Mouse (Mus musculus): ENCODE results near the gene Myo18a. TPM values are rescaled to one million over a fixed set of nuclear protein-coding genes. Genes with fewer than 3 reads are reported as not detected.

The Myo18a gene
- total RNA-seq, 2 experiments from 2014 or later: 53.9 to 80.1 TPM

DNA sequence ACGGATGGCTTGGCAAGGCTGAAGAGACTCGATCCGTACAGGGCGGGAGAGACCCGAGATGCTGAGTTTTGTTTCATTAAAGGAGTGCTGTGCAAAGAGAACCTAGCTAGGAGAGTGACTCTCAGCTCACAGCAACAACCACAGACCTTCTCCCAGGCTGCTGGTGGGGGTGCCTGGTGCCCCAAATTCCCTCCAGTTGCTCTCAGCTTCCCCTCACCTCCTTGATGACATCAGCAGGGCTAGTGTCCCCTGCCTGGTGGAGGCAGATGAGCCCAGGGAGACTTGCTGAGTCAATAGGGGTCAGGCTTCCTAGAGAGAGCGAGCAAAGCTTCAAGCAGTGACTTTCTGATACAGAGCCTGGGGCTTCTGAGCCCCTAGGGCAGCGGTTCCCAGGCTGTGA is 109.6 kb downstream of the Myo18a start:
- no peak for DNase-seq

GRCm38 (mm10) chr11:77873116-77873515 is 110.1 kb downstream of the Myo18a start:
- no peak for DNase-seq

- no peak for DNase-seq
Measured at GRCm38 (mm10) chr11:77874685-77875231, 111.7 kb downstream of the Myo18a start.

DNA sequence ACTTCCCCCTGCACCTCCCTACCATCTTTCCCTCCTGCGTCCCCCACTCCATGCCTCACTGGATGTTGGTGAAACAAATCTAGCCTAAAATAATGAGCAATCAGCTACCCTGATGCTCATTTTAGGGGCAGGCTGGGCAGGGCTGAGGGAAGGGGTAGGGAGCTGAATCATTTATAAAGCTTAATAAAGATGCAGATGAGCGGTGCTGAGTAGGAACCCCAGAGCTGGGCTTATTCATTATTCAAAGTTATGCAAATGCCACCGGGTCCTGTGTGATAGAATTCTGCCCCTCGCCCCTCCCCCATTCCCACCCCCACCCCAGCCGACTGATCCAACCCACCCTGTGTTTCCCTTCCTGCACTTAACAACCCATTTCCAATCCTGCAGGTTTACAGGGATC is 112.2 kb downstream of the Myo18a start:
- DNase-seq: no peak

- no peak for DNase-seq
Measured at GRCm38 (mm10) chr11:77875847-77876759, 113.1 kb downstream of the Myo18a start.

DNA sequence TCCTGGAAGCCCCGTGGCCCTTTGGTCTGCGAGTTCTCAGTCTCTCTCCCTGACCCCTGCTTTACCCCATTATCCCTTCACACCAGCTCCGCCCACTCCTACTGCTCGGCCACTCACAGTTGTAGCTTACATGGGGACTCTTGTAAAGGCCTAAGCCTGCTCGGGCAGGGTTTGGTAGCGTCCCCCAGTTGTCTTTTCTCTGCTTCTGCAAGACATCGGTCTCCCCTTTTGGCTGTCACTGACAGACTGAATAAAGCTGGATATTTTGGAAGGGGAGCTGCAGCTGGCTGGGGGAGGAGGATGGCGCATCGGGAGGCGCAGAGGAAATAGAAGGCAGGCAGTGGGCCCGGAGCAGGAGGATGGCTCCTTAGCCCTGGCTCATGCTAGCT is 113.7 kb downstream of the Myo18a start:
- DNase-seq: no peak

DNA sequence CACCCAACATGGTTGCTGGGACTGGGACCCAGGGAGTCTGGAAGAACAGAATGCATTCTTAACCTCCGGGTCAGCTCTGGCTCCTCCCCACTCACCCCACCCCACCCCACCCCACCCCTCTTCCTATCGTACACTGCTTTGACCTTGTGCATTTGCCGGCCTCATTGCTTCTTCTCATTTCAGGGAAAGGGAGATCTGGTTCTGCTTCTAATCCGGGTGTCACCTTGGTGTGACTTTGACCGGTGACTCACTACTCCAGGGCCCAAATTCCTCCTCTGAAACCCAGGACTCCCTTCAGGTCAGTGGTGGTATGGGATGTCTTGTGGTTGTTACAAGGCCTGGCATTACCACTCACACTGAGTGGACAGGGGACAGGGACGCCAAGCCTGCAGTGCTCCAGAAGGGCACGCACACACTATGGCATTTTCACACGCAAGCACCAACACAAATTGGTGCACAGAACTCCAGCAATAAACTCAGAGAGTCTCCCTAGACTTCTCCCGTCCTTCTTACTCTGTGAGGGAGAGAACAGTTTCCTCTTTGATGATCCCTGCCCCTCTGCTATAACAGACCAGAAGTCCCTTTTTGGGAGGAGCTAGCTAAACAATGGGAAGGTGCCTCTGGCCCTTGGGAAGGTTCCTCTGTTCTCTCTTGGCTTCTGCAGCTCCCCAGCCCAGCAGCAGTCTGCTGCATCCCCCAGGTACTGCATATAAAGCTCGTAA is 121.6 kb downstream of the Myo18a start:
- no peak for DNase-seq

DNA sequence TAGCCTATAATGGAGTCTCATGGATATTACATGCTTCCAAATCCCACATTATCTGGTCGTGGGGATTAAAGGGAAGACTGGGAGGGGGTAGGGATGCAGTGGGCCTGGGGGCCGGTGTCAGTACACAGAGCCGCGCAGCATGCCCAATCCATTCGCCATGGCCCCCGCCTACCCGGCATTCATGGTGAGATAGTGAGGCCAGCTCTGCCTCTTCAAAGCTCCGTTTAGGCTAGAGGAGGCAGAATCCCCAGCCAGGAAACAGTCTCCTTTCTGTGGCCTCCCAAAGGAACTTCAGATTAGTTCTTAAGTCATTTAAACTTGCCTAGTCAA is 122.2 kb downstream of the Myo18a start:
- DNase-seq: no peak

DNA sequence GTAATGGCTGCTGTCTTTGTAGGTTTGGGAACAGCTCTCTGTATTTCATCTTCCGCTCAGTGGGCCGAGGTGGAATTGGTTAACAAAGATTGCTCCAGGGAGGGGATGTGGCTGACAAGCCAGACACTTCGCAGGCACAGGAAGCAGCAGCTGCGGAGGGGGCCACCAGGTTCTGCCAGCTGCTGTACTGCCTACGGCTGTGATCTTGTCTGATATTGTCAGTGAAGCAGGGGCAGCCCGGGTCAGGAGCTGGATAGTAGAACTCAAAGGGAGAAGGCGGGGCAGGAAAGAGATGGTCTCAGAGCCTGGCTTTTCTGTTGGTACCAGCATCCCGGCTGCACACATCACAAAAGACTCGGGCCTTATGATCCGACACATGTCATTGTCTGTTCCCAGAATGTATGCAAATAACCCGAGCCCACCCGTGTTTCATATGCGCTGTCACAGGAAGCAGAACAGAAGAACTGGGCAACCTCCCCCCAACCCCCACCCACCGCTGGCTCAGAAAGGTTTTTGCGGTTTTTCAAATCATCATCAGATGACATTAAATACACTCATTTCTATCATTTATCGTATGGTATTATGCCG is 124.4 kb downstream of the Myo18a start:
- no peak for DNase-seq

DNA sequence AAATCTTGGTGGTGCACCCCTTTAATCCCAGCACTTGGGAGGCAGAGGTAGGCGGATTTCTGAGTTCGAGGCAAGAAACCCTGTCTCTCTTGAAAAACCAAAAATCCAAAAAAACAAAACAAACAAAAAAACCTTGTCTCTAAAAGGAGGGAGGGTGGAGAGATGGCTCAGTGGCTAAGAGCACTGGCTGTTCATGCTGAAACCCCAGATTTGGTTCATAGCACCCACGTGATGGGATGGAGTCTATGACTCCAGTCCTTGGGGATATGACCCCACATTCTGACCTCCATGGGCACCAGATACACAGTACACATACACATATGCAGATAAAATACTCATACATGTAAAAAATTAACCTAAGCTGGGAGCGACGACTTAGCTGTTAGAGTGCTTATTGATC is 125.8 kb downstream of the Myo18a start:
- DNase-seq: no peak

GRCm38 (mm10) chr11:77889484-77889883 is 126.4 kb downstream of the Myo18a start:
- no peak for DNase-seq

DNA sequence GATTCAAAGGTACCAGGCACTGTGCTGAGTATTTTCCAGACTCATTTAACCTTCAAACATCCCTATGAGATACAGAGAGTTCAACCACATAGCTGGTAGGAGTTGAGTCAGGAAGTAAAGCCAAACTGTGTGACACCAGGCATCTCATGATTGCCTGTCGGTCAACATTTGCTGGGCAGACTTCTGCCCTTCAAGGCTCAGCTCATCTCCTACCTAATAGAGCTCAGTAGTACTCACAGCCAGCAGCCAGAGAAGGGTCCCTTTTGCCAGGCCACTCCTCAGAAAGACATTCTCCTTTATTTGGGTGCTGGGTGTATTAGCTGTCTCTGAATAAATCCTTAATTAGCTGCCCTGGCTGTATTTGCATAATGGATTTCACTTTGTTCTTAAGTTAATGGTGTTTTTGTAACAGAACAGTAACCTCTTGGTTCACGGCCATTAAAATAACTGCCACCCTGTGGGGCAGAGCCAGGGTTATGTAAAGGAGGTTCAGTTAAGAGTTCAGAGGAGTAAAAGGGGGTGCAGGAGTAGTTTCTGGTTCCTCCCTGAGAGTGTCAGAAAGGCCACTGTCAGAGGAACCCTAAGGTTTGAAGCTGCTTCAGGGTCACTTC is 127.7 kb downstream of the Myo18a start:
- DNase-seq: no peak

- DNase-seq: no peak
Measured at GRCm38 (mm10) chr11:77892883-77893282, 129.8 kb downstream of the Myo18a start.

- no peak for DNase-seq
Measured at GRCm38 (mm10) chr11:77893283-77893682, 130.2 kb downstream of the Myo18a start.

DNA sequence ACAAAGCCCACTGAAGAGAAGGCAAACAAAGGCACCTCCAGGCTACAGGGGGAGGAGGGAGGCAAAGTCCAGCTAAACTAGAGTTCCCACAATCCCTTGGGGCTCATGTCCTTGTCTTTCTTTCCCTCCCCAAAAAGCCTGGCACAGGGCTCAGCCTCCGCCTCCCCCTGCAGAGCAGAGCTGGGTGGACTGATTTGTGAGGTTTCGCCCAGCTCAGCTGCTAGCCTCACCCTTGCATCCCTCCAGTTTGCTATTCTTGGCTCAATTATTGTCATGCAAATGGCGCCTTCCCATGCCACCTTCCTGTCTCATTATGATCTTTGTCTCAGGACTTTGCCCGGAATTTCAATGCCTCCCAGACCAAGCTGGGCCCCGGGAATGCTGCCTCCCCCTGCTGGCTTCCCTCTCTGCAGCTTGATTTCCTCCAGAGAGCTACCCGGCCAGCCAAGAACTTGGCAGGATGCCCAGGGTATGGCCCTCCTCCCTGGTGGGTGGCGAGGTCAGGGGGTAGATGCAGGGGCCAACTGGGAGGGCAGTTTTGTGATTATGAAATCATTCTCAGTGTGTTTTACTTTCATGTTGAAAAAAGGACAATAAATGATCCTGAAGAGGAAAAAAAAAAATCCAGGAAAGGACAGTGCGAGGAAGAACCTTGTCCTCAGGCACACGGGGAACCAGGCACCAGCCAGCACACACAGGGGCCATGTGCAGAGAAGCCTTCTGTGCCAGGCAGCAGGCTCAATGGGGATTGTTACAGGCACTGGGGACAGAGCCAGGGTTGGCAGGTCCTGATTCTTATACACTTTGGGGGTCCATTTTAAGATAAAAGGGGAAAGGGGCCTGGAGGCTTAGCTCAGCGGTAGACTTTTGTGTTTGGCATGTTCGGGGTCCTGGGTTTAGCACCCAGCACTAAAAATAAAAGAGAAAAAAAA is 131.0 kb downstream of the Myo18a start, which contains the start of gene Pipox:
Pipox (minus strand) TSS at position 310 of the 932 bp plus-strand sequence.
- DNase-seq: peak; percentile 96

DNA sequence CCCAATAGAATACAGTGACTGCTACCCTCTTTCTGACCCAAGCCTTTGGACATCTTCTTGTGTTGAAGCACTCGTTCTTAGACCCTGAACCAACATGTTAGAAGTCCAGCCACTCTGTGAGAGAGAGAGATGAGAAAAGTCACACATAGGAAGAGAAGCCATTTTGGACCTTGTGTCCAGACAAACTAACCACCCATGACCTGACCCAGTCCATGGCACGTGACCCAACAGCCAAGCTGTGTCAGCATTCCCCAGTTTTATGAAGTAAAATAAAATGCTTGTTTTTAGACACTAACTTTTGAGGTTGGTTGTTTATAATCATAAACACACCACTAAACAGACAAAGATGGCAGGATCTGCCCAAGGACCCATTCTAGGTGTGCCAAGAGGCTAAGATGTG is 131.9 kb downstream of the Myo18a start:
- no peak for DNase-seq

DNA sequence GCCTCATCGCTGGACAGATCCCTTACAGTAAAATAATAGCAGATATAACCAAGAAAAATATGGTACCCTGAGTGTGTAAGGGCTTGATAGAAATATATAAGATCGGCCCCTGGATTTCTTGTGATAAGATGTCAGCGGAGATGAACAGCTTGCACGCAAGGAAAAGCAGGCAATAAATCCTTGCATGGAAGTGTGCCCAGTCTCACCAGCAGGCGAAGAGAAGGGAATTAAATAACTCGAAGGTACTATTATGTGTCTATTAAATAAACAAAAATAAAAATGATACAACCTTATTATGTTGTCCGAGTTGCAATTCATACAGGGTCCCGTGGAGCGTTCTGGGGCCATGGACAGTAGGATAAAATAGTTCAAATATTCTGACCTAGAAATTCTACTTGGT is 133.0 kb downstream of the Myo18a start:
- no peak for DNase-seq

GRCm38 (mm10) chr11:77896480-77896819 is 133.4 kb downstream of the Myo18a start:
- no peak for DNase-seq

- no peak for DNase-seq
Measured at GRCm38 (mm10) chr11:77896820-77897805, 134.1 kb downstream of the Myo18a start.

DNA sequence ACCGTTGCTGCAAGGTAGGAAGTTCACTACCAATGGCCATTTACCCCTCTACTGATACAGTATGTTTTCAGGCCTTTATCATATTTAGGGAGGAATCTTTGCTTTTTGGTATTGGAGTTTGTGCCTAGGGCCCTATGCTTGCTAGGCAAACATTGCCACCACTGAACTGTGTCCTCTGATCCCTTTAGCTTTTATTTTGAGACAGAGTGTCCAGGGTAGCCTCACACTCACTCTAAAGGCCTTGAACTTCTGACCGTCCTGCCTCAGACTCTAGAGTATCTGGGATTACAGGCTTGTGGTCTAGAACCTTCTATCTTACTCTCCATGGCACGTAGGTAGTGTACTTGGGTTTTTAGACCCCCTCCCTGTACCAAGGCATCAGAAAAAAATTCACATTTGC is 137.1 kb downstream of the Myo18a start:
- DNase-seq: no peak
